Mouse (Mus musculus) heart, embryonic 13.5 days (tissue): Measurements from ENCODE around the gene Tspan18. TPM values are rescaled to one million over a fixed set of nuclear protein-coding genes. Genes with fewer than 3 reads are reported as not detected.

Experiments
- ATAC-seq: fragments of 200-750 bp; cut with Nextera tagmentation; 2 replicates; pipeline ENCODE4 v1.8.0; 2017; ENCODE audit warnings: moderate TSS enrichment; ENCODE audit not compliant: insufficient number of reproducible peaks, low FRiP score, low TSS enrichment; ENCODE audit errors: extremely low read depth
- H3K27ac ChIP-seq: fragments of 300-500 bp; sonication (generic); replicated peaks from 2 replicates; pipeline ENCODE4 v1.5.1; 2015; ENCODE audit warnings: moderate library complexity, mild to moderate bottlenecking, inconsistent platforms
- H3K27me3 ChIP-seq: fragments of 300-500 bp; sonication (generic); replicated peaks from 2 replicates; pipeline ENCODE4 v1.6.1; 2015; ENCODE audit warnings: mild to moderate bottlenecking, inconsistent platforms
- H3K36me3 ChIP-seq: fragments of 300-500 bp; sonication (generic); 2 replicates; pipeline ENCODE4 v1.6.1; 2015; ENCODE audit warnings: mild to moderate bottlenecking, inconsistent platforms
- H3K4me1 ChIP-seq: fragments of 300-500 bp; sonication (generic); 2 replicates; pipeline ENCODE4 v1.6.1; 2015; ENCODE audit warnings: inconsistent platforms
- H3K4me2 ChIP-seq: fragments of 300-500 bp; sonication (generic); 2 replicates; pipeline ENCODE4 v1.6.1; 2015; ENCODE audit warnings: inconsistent platforms, mild to moderate bottlenecking, moderate library complexity
- H3K4me3 ChIP-seq: fragments of 300-500 bp; sonication (generic); 2 replicates; pipeline ENCODE4 v1.5.1; 2015; ENCODE audit warnings: moderate library complexity, mild to moderate bottlenecking, inconsistent platforms
- H3K9ac ChIP-seq: fragments of 300-500 bp; sonication (generic); 2 replicates; pipeline ENCODE4 v1.6.1; 2015; ENCODE audit warnings: inconsistent platforms, mild to moderate bottlenecking, moderate library complexity
- H3K9me3 ChIP-seq: fragments of 300-500 bp; sonication (generic); 2 replicates; pipeline ENCODE4 v1.6.1; 2016; ENCODE audit warnings: inconsistent platforms
- WGBS: fragments of 180-500 bp; shearing (Covaris S2); methylation state at CpG from one replicate; pipeline ENCODE4 v1.1.7; 2015; ENCODE audit warnings: mixed read lengths; 5-methylcytosine and 5-hydroxymethylcytosine counted together
- polyA plus RNA-seq: library from polyadenylated mRNA; unstranded; fragments of >200 nt; fragmentation: Nextera tagmentation; extraction: Ambion mirVana; gene quantifications from 2 replicates; pipeline ENCODE4 v1.2.1, GENCODE M21; 2015

The Tspan18 gene
- polyA plus RNA-seq, 1 experiment from 2014 or later = 43.2 TPM

- H3K27ac ChIP-seq = peak overlapping the region; percentile 95
- peaks cover 81% of the 10 kb centered on the region for H3K4me1 ChIP-seq
- no peak for ATAC-seq
- H3K4me3 ChIP-seq = no peak overlapping the region
- no peaks in the 10 kb centered on the region for H3K27me3 ChIP-seq
- H3K9me3 ChIP-seq = no peaks in the 10 kb centered on the region
- peak overlapping the region; percentile 77 for H3K9ac ChIP-seq
- H3K36me3 ChIP-seq = peaks cover 3% of the 10 kb centered on the region; the same call in 1 of the 2 replicates
- H3K4me2 ChIP-seq = peak overlapping the region; percentile 29
- WGBS = 16% methylated on average over 11 of the region's 11 CpGs
These were observed 55.9 kb downstream of the Tspan18 start for GRCm38 (mm10) chr2:93278181-93278975.

- Histone ChIP-seq H3K9me3 (no peaks in the 10 kb centered on the region), H3K4me3 (no peak overlapping the region), H3K4me2 (peak overlapping the region; percentile 29), H3K36me3 (peaks cover 3% of the 10 kb centered on the region; the same call in 1 of the 2 replicates), H3K27ac (peak overlapping the region; percentile 95), H3K9ac (peak overlapping the region; percentile 77), H3K27me3 (no peaks in the 10 kb centered on the region), H3K4me1 (peaks cover 75% of the 10 kb centered on the region)
- 14% methylated on average over 4 of the region's 4 CpGs for WGBS
- ATAC-seq = peak; percentile 22; the same call in 1 of the 2 replicates
These were observed 56.8 kb downstream of the Tspan18 start for GRCm38 (mm10) chr2:93277486-93277885.

GRCm38 (mm10) chr2:93276026-93276425 is 58.3 kb downstream of the Tspan18 start:
- H3K4me1 ChIP-seq = peaks cover 67% of the 10 kb centered on the region
- H3K36me3 ChIP-seq = peaks cover 3% of the 10 kb centered on the region; the same call in 1 of the 2 replicates
- 88% methylated on average over 7 of the region's 7 CpGs for WGBS
- H3K4me2 ChIP-seq = no peak overlapping the region
- no peak overlapping the region for H3K27ac ChIP-seq
- no peak overlapping the region for H3K9ac ChIP-seq
- H3K27me3 ChIP-seq = no peaks in the 10 kb centered on the region
- no peak for ATAC-seq
- H3K9me3 ChIP-seq = no peaks in the 10 kb centered on the region
- no peak overlapping the region for H3K4me3 ChIP-seq

- no peak for ATAC-seq
- 32% methylated on average over 1 of the region's 1 CpGs for WGBS
- no peak overlapping the region for H3K4me2 ChIP-seq
- H3K27ac ChIP-seq = no peak overlapping the region
- H3K27me3 ChIP-seq = no peaks in the 10 kb centered on the region
- peaks cover 3% of the 10 kb centered on the region; the same call in 1 of the 2 replicates for H3K36me3 ChIP-seq
- no peak overlapping the region for H3K9ac ChIP-seq
- no peaks in the 10 kb centered on the region for H3K9me3 ChIP-seq
- H3K4me3 ChIP-seq = no peak overlapping the region
- H3K4me1 ChIP-seq = peaks cover 65% of the 10 kb centered on the region
These were observed 60.4 kb downstream of the Tspan18 start for GRCm38 (mm10) chr2:93273916-93274315.

GRCm38 (mm10) chr2:93270083-93270482 is 64.2 kb downstream of the Tspan18 start:
- H3K36me3 ChIP-seq = no peaks in the 10 kb centered on the region
- H3K9me3 ChIP-seq = no peaks in the 10 kb centered on the region
- WGBS = 45% methylated on average over 5 of the region's 5 CpGs
- H3K27me3 ChIP-seq = no peaks in the 10 kb centered on the region
- H3K27ac ChIP-seq = peak overlapping the region; percentile 66
- peaks cover 72% of the 10 kb centered on the region for H3K4me1 ChIP-seq
- H3K9ac ChIP-seq = no peak overlapping the region
- no peak overlapping the region for H3K4me2 ChIP-seq
- no peak overlapping the region for H3K4me3 ChIP-seq
- ATAC-seq = no peak

- Histone ChIP-seq H3K36me3 (no peaks in the 10 kb centered on the region), H3K27ac (peak overlapping the region; percentile 66), H3K4me2 (no peak overlapping the region), H3K27me3 (no peaks in the 10 kb centered on the region), H3K9me3 (no peaks in the 10 kb centered on the region), H3K4me1 (peaks cover 73% of the 10 kb centered on the region), H3K4me3 (no peak overlapping the region), H3K9ac (no peak overlapping the region)
- no peak for ATAC-seq
- WGBS = 85% methylated on average over 10 of the region's 10 CpGs
These were observed 64.7 kb downstream of the Tspan18 start for GRCm38 (mm10) chr2:93269611-93270010.

GRCm38 (mm10) chr2:93268711-93269270 is 65.5 kb downstream of the Tspan18 start:
- ATAC-seq = no peak

GRCm38 (mm10) chr2:93267791-93268190 is 66.5 kb downstream of the Tspan18 start:
- Histone ChIP-seq H3K9me3 (no peaks in the 10 kb centered on the region), H3K4me3 (no peak overlapping the region), H3K9ac (no peak overlapping the region), H3K4me1 (peaks cover 70% of the 10 kb centered on the region), H3K4me2 (no peak overlapping the region), H3K27ac (peak overlapping the region; percentile 57; the same call in 1 of the 2 replicates), H3K36me3 (no peaks in the 10 kb centered on the region), H3K27me3 (no peaks in the 10 kb centered on the region)
- ATAC-seq = peak; percentile 42; the same call in 1 of the 2 replicates
- WGBS = 32% methylated on average over 4 of the region's 4 CpGs

More at GRCm38 (mm10) chr2:93268711-93269270, 65.5 kb downstream of the Tspan18 start:
- Histone ChIP-seq H3K4me3 (no peak overlapping the region), H3K27ac (peak overlapping the region; percentile 51), H3K4me2 (no peak overlapping the region), H3K4me1 (peaks cover 65% of the 10 kb centered on the region), H3K36me3 (no peaks in the 10 kb centered on the region), H3K27me3 (no peaks in the 10 kb centered on the region), H3K9ac (no peak overlapping the region), H3K9me3 (no peaks in the 10 kb centered on the region)
- 70% methylated on average over 3 of the region's 3 CpGs for WGBS

GRCm38 (mm10) chr2:93266565-93267169 is 67.6 kb downstream of the Tspan18 start:
- Histone ChIP-seq H3K27me3 (no peaks in the 10 kb centered on the region), H3K4me1 (peaks cover 79% of the 10 kb centered on the region), H3K4me3 (no peak overlapping the region), H3K36me3 (no peaks in the 10 kb centered on the region), H3K27ac (peak overlapping the region; percentile 57; the same call in 1 of the 2 replicates), H3K9me3 (no peaks in the 10 kb centered on the region), H3K4me2 (no peak overlapping the region), H3K9ac (no peak overlapping the region)
- WGBS = 63% methylated on average over 7 of the region's 7 CpGs
- no peak for ATAC-seq

- no peaks in the 10 kb centered on the region for H3K27me3 ChIP-seq
- WGBS = 48% methylated on average over 5 of the region's 5 CpGs
- H3K27ac ChIP-seq = peak overlapping the region; percentile 81
- H3K4me3 ChIP-seq = no peak overlapping the region
- ATAC-seq = no peak
- no peaks in the 10 kb centered on the region for H3K9me3 ChIP-seq
- H3K36me3 ChIP-seq = no peaks in the 10 kb centered on the region
- H3K9ac ChIP-seq = no peak overlapping the region
- H3K4me1 ChIP-seq = peaks cover 80% of the 10 kb centered on the region
- no peak overlapping the region for H3K4me2 ChIP-seq
These were observed 71.7 kb downstream of the Tspan18 start for GRCm38 (mm10) chr2:93262291-93263285.
